Mouse (Mus musculus): ENCODE data around the gene Dph3. TPM values are rescaled to one million over a fixed set of nuclear protein-coding genes. Genes with fewer than 3 reads are reported as not detected.
A peak's percentile ranks its signal among the peaks of the same experiment; 100 is the strongest.

The Dph3 gene
- total RNA-seq, 2 experiments from 2014 or later = 67.5 to 88.0 TPM

- ATAC-seq (replicated peaks; ENCODE audit: poor library complexity) = no peak
These were observed 697 bp upstream of the Dph3 start for GRCm38 (mm10) chr14:32086226-32086625.

GRCm38 (mm10) chr14:32084761-32085485 lies 606 bp downstream of the Dph3 start, which contains the start of gene Oxnad1:
Oxnad1 (plus strand) TSS chr14:32085374.
- ATAC-seq (replicated peaks; ENCODE audit: poor library complexity) = peak; percentile 86

GRCm38 (mm10) chr14:32083466-32083865 lies 2.1 kb downstream of the Dph3 start:
- no peak for ATAC-seq (replicated peaks; ENCODE audit: poor library complexity)

- no peak for ATAC-seq (replicated peaks; ENCODE audit: poor library complexity)
These were observed 2.6 kb downstream of the Dph3 start for GRCm38 (mm10) chr14:32082891-32083290.

GRCm38 (mm10) chr14:32081026-32081425 lies 4.5 kb downstream of the Dph3 start:
- ATAC-seq (replicated peaks; ENCODE audit: poor library complexity) = no peak

GRCm38 (mm10) chr14:32076896-32077575 lies 8.5 kb downstream of the Dph3 start:
- ATAC-seq (replicated peaks; ENCODE audit: poor library complexity) = peak; percentile 83

GRCm38 (mm10) chr14:32073901-32074300 lies 11.6 kb downstream of the Dph3 start:
- ATAC-seq (replicated peaks; ENCODE audit: poor library complexity) = no peak

GRCm38 (mm10) chr14:32073211-32073685 lies 12.3 kb downstream of the Dph3 start:
- peak; percentile 77 for ATAC-seq (replicated peaks; ENCODE audit: poor library complexity)

- ATAC-seq (replicated peaks; ENCODE audit: poor library complexity) = no peak
These were observed 12.7 kb downstream of the Dph3 start for GRCm38 (mm10) chr14:32072807-32073206.

- no peak for ATAC-seq (replicated peaks; ENCODE audit: poor library complexity)
These were observed 24.1 kb downstream of the Dph3 start for GRCm38 (mm10) chr14:32061398-32061797.

GRCm38 (mm10) chr14:32057664-32058063 lies 27.9 kb downstream of the Dph3 start:
- ATAC-seq (replicated peaks; ENCODE audit: poor library complexity) = no peak

GRCm38 (mm10) chr14:32056675-32057074 lies 28.9 kb downstream of the Dph3 start:
- ATAC-seq (replicated peaks; ENCODE audit: poor library complexity) = no peak

- no peak for ATAC-seq (replicated peaks; ENCODE audit: poor library complexity)
These were observed 29.7 kb downstream of the Dph3 start for GRCm38 (mm10) chr14:32055781-32056180.

- ATAC-seq (replicated peaks; ENCODE audit: poor library complexity) = no peak
These were observed 30.7 kb downstream of the Dph3 start for GRCm38 (mm10) chr14:32054788-32055187.

- no peak for ATAC-seq (replicated peaks; ENCODE audit: poor library complexity)
These were observed 31.6 kb downstream of the Dph3 start for GRCm38 (mm10) chr14:32053895-32054294.

- ATAC-seq (replicated peaks; ENCODE audit: poor library complexity) = no peak
These were observed 35.4 kb downstream of the Dph3 start for GRCm38 (mm10) chr14:32050171-32050570.

- no peak for ATAC-seq (replicated peaks; ENCODE audit: poor library complexity)
These were observed 39.2 kb downstream of the Dph3 start for GRCm38 (mm10) chr14:32046357-32046756.

GRCm38 (mm10) chr14:32042108-32042507 lies 43.4 kb downstream of the Dph3 start:
- no peak for ATAC-seq (replicated peaks; ENCODE audit: poor library complexity)

- ATAC-seq (replicated peaks; ENCODE audit: poor library complexity) = peak; percentile 64
These were observed 47.8 kb downstream of the Dph3 start for GRCm38 (mm10) chr14:32037661-32038252.

- ATAC-seq (replicated peaks; ENCODE audit: poor library complexity) = no peak
These were observed 49.0 kb downstream of the Dph3 start for GRCm38 (mm10) chr14:32036482-32036881.

- ATAC-seq (replicated peaks; ENCODE audit: poor library complexity) = peak; percentile 94
These were observed 53.0 kb downstream of the Dph3 start for GRCm38 (mm10) chr14:32032522-32032921.

All from megakaryocyte progenitor cell, adult 5-6 weeks (primary cell).